Mouse (Mus musculus) forebrain, postnatal 0 days (tissue): ENCODE measurements around the gene Fam222b. TPM values are rescaled to one million over a fixed set of nuclear protein-coding genes. Genes with fewer than 3 reads are reported as not detected.

ENCODE experiments used
- ATAC-seq: fragments of 200-750 bp; cut with Nextera tagmentation; 2 replicates; pipeline ENCODE4 v1.8.0; 2017; ENCODE audit warnings: mild to moderate bottlenecking, moderate library complexity
- DNase-seq: peaks from one replicate; pipeline ENCODE4 v3.0.0-alpha.2; 2015
- H3K27ac ChIP-seq: fragments of 300-500 bp; sonication (generic); 2 replicates; pipeline ENCODE4 v1.5.1; 2014; ENCODE audit warnings: low read depth, mild to moderate bottlenecking, antibody characterized with exemption, low read length, moderate library complexity, mixed read lengths
- H3K27me3 ChIP-seq: fragments of 300-500 bp; sonication (generic); 2 replicates; pipeline ENCODE4 v1.6.1; 2014; ENCODE audit warnings: mild to moderate bottlenecking, low read length, mixed read lengths; ENCODE audit not compliant: insufficient read depth
- H3K36me3 ChIP-seq: fragments of 300-500 bp; sonication (generic); 2 replicates; pipeline ENCODE4 v1.6.1; 2014; ENCODE audit warnings: mild to moderate bottlenecking, moderate library complexity; ENCODE audit not compliant: insufficient read depth
- H3K4me1 ChIP-seq: fragments of 300-500 bp; sonication (generic); 2 replicates; pipeline ENCODE4 v1.6.1; 2014; ENCODE audit warnings: antibody characterized with exemption; ENCODE audit not compliant: insufficient read depth
- H3K4me2 ChIP-seq: fragments of 300-500 bp; sonication (generic); 2 replicates; pipeline ENCODE4 v1.6.1; 2014; ENCODE audit warnings: low read depth, mild to moderate bottlenecking, moderate library complexity
- H3K4me3 ChIP-seq: fragments of 300-500 bp; sonication (generic); 2 replicates; pipeline ENCODE4 v1.5.1; 2014; ENCODE audit warnings: low read depth, low read length, mixed read lengths
- H3K9ac ChIP-seq: fragments of 300-500 bp; sonication (generic); 2 replicates; pipeline ENCODE4 v1.6.1; 2014; ENCODE audit warnings: mild to moderate bottlenecking
- H3K9me3 ChIP-seq: fragments of 300-500 bp; sonication (generic); 2 replicates; pipeline ENCODE4 v1.6.1; 2016; ENCODE audit warnings: low read length
- CTCF ChIP-seq: sonication (generic); IDR thresholded peaks from 2 replicates; pipeline ENCODE4 v1.5.1; 2016; ENCODE audit warnings: antibody characterized with exemption, control low read depth, low read depth
- WGBS: fragments of 180-500 bp; shearing (Covaris S2); extraction: QIAGEN DNeasy Blood & Tissue Kit; methylation state at CpG from one replicate; pipeline ENCODE4 v1.1.7; 2014; 5-methylcytosine and 5-hydroxymethylcytosine counted together
- polyA plus RNA-seq: library from polyadenylated mRNA; unstranded; fragments of >200 nt; fragmentation: Nextera tagmentation; extraction: Ambion mirVana; gene quantifications from 2 replicates; pipeline ENCODE4 v1.2.1, GENCODE M21; 2015
- total RNA-seq: library from RNA; depleted of rRNA; stranded (reverse); fragments of >200 nt; gene quantifications from 2 replicates; pipeline ENCODE4 v1.2.3, GENCODE M21; 2014

The Fam222b gene
- total and polyA plus RNA-seq, 2 experiments from 2014 or later, result 24.0 to 24.6 TPM

- no peak overlapping the region for H3K9ac ChIP-seq
- H3K4me3 ChIP-seq, result no peak overlapping the region
- no peaks in the 10 kb centered on the region for H3K36me3 ChIP-seq
- H3K27ac ChIP-seq, result no peak overlapping the region
- TF ChIP-seq CTCF, result no peak
- DNase-seq (no peak), ATAC-seq (no peak)
- H3K4me2 ChIP-seq, result no peak overlapping the region
- no peaks in the 10 kb centered on the region for H3K4me1 ChIP-seq
- 86% methylated on average over 5 of the region's 5 CpGs for WGBS
- no peaks in the 10 kb centered on the region; the same call in 1 of the 2 replicates for H3K27me3 ChIP-seq
- H3K9me3 ChIP-seq, result no peaks in the 10 kb centered on the region
Observed at GRCm38 (mm10) chr11:78087756-78088281, 6.6 kb upstream of the Fam222b start.

- Histone ChIP-seq H3K4me2 (peak overlapping the region; percentile 87), H3K36me3 (no peaks in the 10 kb centered on the region), H3K27me3 (no peaks in the 10 kb centered on the region), H3K27ac (peak overlapping the region; percentile 73), H3K9ac (peak overlapping the region; percentile 78), H3K9me3 (no peaks in the 10 kb centered on the region), H3K4me3 (peak overlapping the region; percentile 80), H3K4me1 (peaks cover 10% of the 10 kb centered on the region)
- ATAC-seq (peak; percentile 12; the same call in 1 of the 2 replicates), DNase-seq (no peak)
- TF ChIP-seq CTCF, result no peak
- WGBS, result 53% methylated on average over 11 of the region's 11 CpGs
Observed at GRCm38 (mm10) chr11:78094137-78094503, 340 bp upstream of the Fam222b start.

- Histone ChIP-seq H3K4me3 (peak overlapping the region; percentile 80), H3K27me3 (no peaks in the 10 kb centered on the region), H3K27ac (no peak overlapping the region; the same call in 1 of the 2 replicates), H3K9ac (peak overlapping the region; percentile 78), H3K36me3 (no peaks in the 10 kb centered on the region), H3K9me3 (no peaks in the 10 kb centered on the region), H3K4me1 (peaks cover 10% of the 10 kb centered on the region), H3K4me2 (peak overlapping the region; percentile 87)
- ATAC-seq (no peak), DNase-seq (no peak)
- WGBS, result 29% methylated on average over 5 of the region's 5 CpGs
- no peak for TF ChIP-seq CTCF
Observed at GRCm38 (mm10) chr11:78095144-78095516, 670 bp downstream of the Fam222b start.

GRCm38 (mm10) chr11:78097077-78097476 is 2.6 kb downstream of the Fam222b start:
- no peak for TF ChIP-seq CTCF
- H3K9me3 ChIP-seq, result no peaks in the 10 kb centered on the region
- H3K27ac ChIP-seq, result no peak overlapping the region
- 27% methylated on average over 3 of the region's 3 CpGs for WGBS
- peak overlapping the region; percentile 36 for H3K4me2 ChIP-seq
- H3K9ac ChIP-seq, result 0 out of 2 replicates have a peak overlapping the region, but pooled peaks have one; percentile 28
- peaks cover 10% of the 10 kb centered on the region for H3K4me1 ChIP-seq
- DNase-seq, result no peak
- H3K4me3 ChIP-seq, result no peak overlapping the region; the same call in 1 of the 2 replicates
- H3K27me3 ChIP-seq, result no peaks in the 10 kb centered on the region
- ATAC-seq, result no peak
- H3K36me3 ChIP-seq, result no peaks in the 10 kb centered on the region

GRCm38 (mm10) chr11:78100746-78101145 is 6.3 kb downstream of the Fam222b start:
- H3K4me3 ChIP-seq, result no peak overlapping the region
- H3K36me3 ChIP-seq, result no peaks in the 10 kb centered on the region
- peaks cover 3% of the 10 kb centered on the region for H3K4me1 ChIP-seq
- 91% methylated on average over 11 of the region's 11 CpGs for WGBS
- H3K27ac ChIP-seq, result no peak overlapping the region
- ATAC-seq (no peak), DNase-seq (no peak)
- no peaks in the 10 kb centered on the region for H3K9me3 ChIP-seq
- H3K27me3 ChIP-seq, result no peaks in the 10 kb centered on the region
- H3K9ac ChIP-seq, result no peak overlapping the region
- no peak for TF ChIP-seq CTCF
- H3K4me2 ChIP-seq, result no peak overlapping the region

GRCm38 (mm10) chr11:78102142-78102541 is 7.7 kb downstream of the Fam222b start:
- Histone ChIP-seq H3K4me3 (no peak overlapping the region), H3K9ac (no peak overlapping the region), H3K4me2 (no peak overlapping the region), H3K4me1 (no peaks in the 10 kb centered on the region), H3K27ac (no peak overlapping the region), H3K27me3 (no peaks in the 10 kb centered on the region), H3K36me3 (peaks cover under 1% of the 10 kb centered on the region; the same call in 1 of the 2 replicates), H3K9me3 (no peaks in the 10 kb centered on the region)
- DNase-seq (no peak), ATAC-seq (no peak)
- TF ChIP-seq CTCF, result no peak
- 91% methylated on average over 5 of the region's 5 CpGs for WGBS

GRCm38 (mm10) chr11:78102958-78103747 is 8.7 kb downstream of the Fam222b start:
- H3K4me2 ChIP-seq, result no peak overlapping the region
- peaks cover 9% of the 10 kb centered on the region; the same call in 1 of the 2 replicates for H3K36me3 ChIP-seq
- no peak overlapping the region for H3K4me3 ChIP-seq
- ATAC-seq (no peak), DNase-seq (no peak)
- no peaks in the 10 kb centered on the region for H3K4me1 ChIP-seq
- 75% methylated on average over 5 of the region's 5 CpGs for WGBS
- H3K27me3 ChIP-seq, result no peaks in the 10 kb centered on the region
- H3K9me3 ChIP-seq, result no peaks in the 10 kb centered on the region
- TF ChIP-seq CTCF, result 0 out of 2 replicates have a peak, but pooled peaks have one; percentile 4
- H3K9ac ChIP-seq, result no peak overlapping the region
- no peak overlapping the region for H3K27ac ChIP-seq
